ENCODE assay signal across 8 mouse cellular contexts in genomic region chr14:118179701-118180100, GRCm38 (mm10). TPM values are rescaled to one million over a fixed set of nuclear protein-coding genes. Genes with fewer than 3 reads are reported as not detected.
DNase-seq lines count a peak whose midpoint lies in the region; ATAC-seq lines count a peak whose summit lies in the region.

No protein-coding gene starts in this region.

- H3K4me3 ChIP-seq in heart, embryonic 12.5 days = peak overlapping the region; percentile 61
- H3K4me3 ChIP-seq in forebrain, embryonic 15.5 days = peak overlapping the region; percentile 52
- H3K4me3 ChIP-seq in liver, embryonic 15.5 days (replicated peaks) = peak overlapping the region; percentile 61

- ATAC-seq in heart, embryonic 12.5 days (ENCODE audit: insufficient number of reproducible peaks, low FRiP score) = no peak
- ATAC-seq in forebrain, embryonic 15.5 days (replicated peaks) = peak; percentile 39
- ATAC-seq in liver, embryonic 15.5 days (ENCODE audit: insufficient read depth) = no peak
- ATAC-seq in megakaryocyte progenitor cell, adult 5-6 weeks (replicated peaks; ENCODE audit: poor library complexity) = no peak

- H3K9me3 ChIP-seq in heart, embryonic 12.5 days (replicated peaks) = no peaks in the 10 kb centered on the region
- H3K9me3 ChIP-seq in forebrain, embryonic 15.5 days = no peaks in the 10 kb centered on the region
- no peaks in the 10 kb centered on the region for H3K9me3 ChIP-seq in liver, embryonic 15.5 days (replicated peaks)

- H3K27me3 ChIP-seq in heart, embryonic 12.5 days (replicated peaks) = no peaks in the 10 kb centered on the region
- no peaks in the 10 kb centered on the region for H3K27me3 ChIP-seq in forebrain, embryonic 15.5 days
- 0 out of 2 replicates have a peak, but pooled peaks cover 3% of the 10 kb centered on the region for H3K27me3 ChIP-seq in liver, embryonic 15.5 days

- H3K4me1 ChIP-seq in heart, embryonic 12.5 days (replicated peaks) = 0 out of 2 replicates have a peak, but pooled peaks cover 2% of the 10 kb centered on the region
- H3K4me1 ChIP-seq in forebrain, embryonic 15.5 days = peaks cover 4% of the 10 kb centered on the region; the same call in 1 of the 2 replicates
- peaks cover 17% of the 10 kb centered on the region for H3K4me1 ChIP-seq in liver, embryonic 15.5 days (replicated peaks)

- peak overlapping the region; percentile 88 for H3K4me2 ChIP-seq in heart, embryonic 12.5 days
- peak overlapping the region; percentile 83 for H3K4me2 ChIP-seq in forebrain, embryonic 15.5 days (replicated peaks)
- H3K4me2 ChIP-seq in liver, embryonic 15.5 days = peak overlapping the region; percentile 77

- peak overlapping the region; percentile 77 for H3K27ac ChIP-seq in heart, embryonic 12.5 days (ENCODE audit: poor library complexity, severe bottlenecking)
- H3K27ac ChIP-seq in forebrain, embryonic 15.5 days (replicated peaks) = peak overlapping the region; percentile 61
- H3K27ac ChIP-seq in liver, embryonic 15.5 days (replicated peaks) = no peak overlapping the region

- H3K9ac ChIP-seq in heart, embryonic 12.5 days = peak overlapping the region; percentile 60
- peak overlapping the region; percentile 58 for H3K9ac ChIP-seq in forebrain, embryonic 15.5 days (replicated peaks)
- H3K9ac ChIP-seq in liver, embryonic 15.5 days = peak overlapping the region; percentile 35; the same call in 1 of the 2 replicates

- H3K36me3 ChIP-seq in heart, embryonic 12.5 days = no peaks in the 10 kb centered on the region
- no peaks in the 10 kb centered on the region for H3K36me3 ChIP-seq in forebrain, embryonic 15.5 days
- no peaks in the 10 kb centered on the region for H3K36me3 ChIP-seq in liver, embryonic 15.5 days (replicated peaks)

- DNase-seq in heart, postnatal 4 days = no peak
- peak; percentile 6 for DNase-seq in CD4-positive helper T cell, adult 2 months (ENCODE audit: low read depth, low spot score)
- DNase-seq in right cerebral cortex, adult 18-20 months = no peak
- no peak for DNase-seq in cerebellum, adult 8-10 months

- 32% methylated on average over 7 of the region's 7 CpGs for WGBS in heart, embryonic 12.5 days
- WGBS in forebrain, embryonic 15.5 days = 41% methylated on average over 7 of the region's 7 CpGs
- WGBS in liver, embryonic 15.5 days (ENCODE audit: insufficient replicate concordance) = 42% methylated on average over 7 of the region's 7 CpGs

RNA-seq across cellular contexts. Expression of gene Gpr180, which starts 42.7 kb away (rescaled TPM):
- polyA plus RNA-seq in heart, embryonic 12.5 days (2016; fragmentation: Nextera tagmentation; extraction: Ambion mirVana) = 35.4 and 38.7 TPM in 2 replicates
- total RNA-seq in heart, postnatal 4 days (2021) = 10 to 100 TPM; 29.2 to 32.8 TPM
- polyA plus RNA-seq in forebrain, embryonic 15.5 days (2015; fragmentation: Nextera tagmentation; extraction: Ambion mirVana) = 29.0 and 29.1 TPM in 2 replicates
- polyA plus RNA-seq in liver, embryonic 15.5 days (2015; fragmentation: Nextera tagmentation; extraction: Ambion mirVana) = 12.0 and 13.1 TPM in 2 replicates
- total RNA-seq in megakaryocyte progenitor cell, adult 5-6 weeks (2015) = 15.5 and 16.2 TPM in 2 replicates
- total RNA-seq in megakaryocyte progenitor cell, adult 5-6 weeks (2017) = 12.2 and 14.1 TPM in 2 replicates

RNA-seq across cellular contexts. Expression of gene Tgds, which starts 47.1 kb away (rescaled TPM):
- 34.7 and 35.3 TPM in 2 replicates for polyA plus RNA-seq in heart, embryonic 12.5 days (2016; fragmentation: Nextera tagmentation; extraction: Ambion mirVana)
- 10 to 100 TPM; 11.8 to 13.9 TPM for total RNA-seq in heart, postnatal 4 days (2021)
- 21.4 and 23.4 TPM in 2 replicates for polyA plus RNA-seq in forebrain, embryonic 15.5 days (2015; fragmentation: Nextera tagmentation; extraction: Ambion mirVana)
- polyA plus RNA-seq in liver, embryonic 15.5 days (2015; fragmentation: Nextera tagmentation; extraction: Ambion mirVana) = 13.3 and 13.5 TPM in 2 replicates
- total RNA-seq in megakaryocyte progenitor cell, adult 5-6 weeks (2015) = 22.9 and 23.3 TPM in 2 replicates
- total RNA-seq in megakaryocyte progenitor cell, adult 5-6 weeks (2017) = 20.2 TPM in 2 replicates

RNA-seq across cellular contexts. Expression of gene Sox21, which starts 57.1 kb away (rescaled TPM):
- polyA plus RNA-seq in heart, embryonic 12.5 days (2016; fragmentation: Nextera tagmentation; extraction: Ambion mirVana) = 0.05 TPM in 1 of 2 replicates, not detected in the other
- not detected for total RNA-seq in heart, postnatal 4 days (2021)
- polyA plus RNA-seq in forebrain, embryonic 15.5 days (2015; fragmentation: Nextera tagmentation; extraction: Ambion mirVana) = 8.0 and 8.8 TPM in 2 replicates
- polyA plus RNA-seq in liver, embryonic 15.5 days (2015; fragmentation: Nextera tagmentation; extraction: Ambion mirVana) = not detected in 2 replicates
- total RNA-seq in megakaryocyte progenitor cell, adult 5-6 weeks (2015) = not detected in 2 replicates
- not detected in 2 replicates for total RNA-seq in megakaryocyte progenitor cell, adult 5-6 weeks (2017)
